Mouse (Mus musculus): ENCODE data around the gene Umodl1. TPM values are rescaled to one million over a fixed set of nuclear protein-coding genes. Genes with fewer than 3 reads are reported as not detected.
A peak's percentile ranks its signal among the peaks of the same experiment; 100 is the strongest.

Gene Umodl1
- total RNA-seq, 4 experiments from 2014 or later, result 0.20 to 0.57 (median 0.32) TPM

DNA sequence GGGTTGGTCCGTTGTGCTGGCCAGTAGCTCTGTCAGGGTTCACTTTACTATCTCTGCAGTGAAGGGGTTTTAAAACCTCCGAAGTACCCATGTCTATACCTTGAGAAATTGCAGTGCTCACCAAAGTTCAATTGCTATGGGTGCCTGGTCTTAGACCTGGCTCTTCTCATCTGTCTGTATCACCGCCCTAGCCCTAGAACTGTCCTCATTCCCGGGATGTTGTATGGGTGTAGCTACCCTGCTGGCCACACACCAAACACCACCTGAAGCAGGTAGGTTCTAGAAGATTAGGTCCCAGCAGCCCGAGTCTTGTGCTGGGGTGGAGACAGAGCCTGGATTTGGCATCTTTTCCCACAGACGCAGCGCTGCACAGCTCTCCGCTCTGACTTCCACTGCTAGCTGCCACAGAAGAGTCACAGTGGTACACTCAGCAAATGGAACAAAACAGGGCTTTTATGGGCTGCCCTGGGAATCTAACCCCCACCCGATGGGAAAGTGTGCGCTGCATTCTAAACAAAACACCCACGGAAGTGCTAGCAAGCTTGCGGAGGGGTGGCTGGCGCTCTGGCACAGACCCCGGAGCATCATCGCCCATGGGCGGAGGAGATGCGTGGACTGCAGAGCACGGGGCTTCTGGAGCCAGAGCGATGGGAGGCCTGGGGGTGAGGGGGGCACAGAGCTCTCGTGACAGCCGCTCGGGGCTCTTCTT lies 81.9 kb downstream of the Umodl1 start:
- peak; percentile 46 to 69 for DNase-seq (ENCODE audit: low spot score in 2 of 2)

DNA sequence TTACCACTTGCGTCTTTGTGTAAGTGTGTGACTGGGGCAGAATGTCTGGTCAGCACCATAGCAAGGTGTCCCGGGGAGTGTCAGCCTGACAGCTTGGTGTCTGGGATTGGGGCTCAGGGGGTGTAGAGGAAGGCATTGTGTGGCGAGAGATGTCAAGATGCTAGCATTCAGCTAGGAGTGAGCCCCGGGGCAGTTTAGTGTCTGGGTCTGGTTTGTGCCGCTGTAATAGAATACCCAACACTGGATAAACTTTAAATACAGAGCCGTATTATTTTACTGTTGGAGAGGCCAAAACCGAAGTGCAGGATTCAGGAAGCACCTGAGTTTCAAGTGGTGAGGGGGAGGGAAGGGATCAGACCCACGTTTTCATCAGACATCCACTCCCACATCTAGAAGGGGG lies 82.9 kb downstream of the Umodl1 start:
- no peak for DNase-seq (ENCODE audit: low spot score in 2 of 2)

- DNase-seq (ENCODE audit: low spot score in 2 of 2), result no peak
These were observed 83.9 kb downstream of the Umodl1 start for GRCm38 (mm10) chr17:31038381-31038780.

DNA sequence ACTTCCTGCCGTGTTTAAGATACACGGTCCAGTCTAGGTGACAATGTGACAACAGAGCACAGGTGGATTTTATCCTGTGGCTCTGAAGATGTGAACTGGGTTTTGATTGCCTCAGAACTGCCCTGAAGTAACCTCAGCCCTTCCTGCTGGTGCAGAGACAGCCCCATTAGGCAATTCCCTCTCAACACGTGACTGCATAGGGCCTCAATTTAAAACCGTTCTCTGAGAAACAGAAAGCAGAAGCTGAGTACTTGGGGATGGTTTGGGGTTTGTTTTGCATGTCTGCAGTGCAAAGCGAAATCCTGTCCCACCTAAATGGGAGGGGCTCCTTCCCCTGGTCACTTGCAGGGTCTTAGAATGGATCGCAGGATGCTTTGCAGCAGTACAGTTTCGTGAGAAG lies 85.2 kb downstream of the Umodl1 start:
- no peak for DNase-seq (ENCODE audit: low spot score in 2 of 2)

- no peak for DNase-seq (ENCODE audit: low spot score in 2 of 2)
These were observed 86.0 kb downstream of the Umodl1 start for GRCm38 (mm10) chr17:31040421-31040820.

DNA sequence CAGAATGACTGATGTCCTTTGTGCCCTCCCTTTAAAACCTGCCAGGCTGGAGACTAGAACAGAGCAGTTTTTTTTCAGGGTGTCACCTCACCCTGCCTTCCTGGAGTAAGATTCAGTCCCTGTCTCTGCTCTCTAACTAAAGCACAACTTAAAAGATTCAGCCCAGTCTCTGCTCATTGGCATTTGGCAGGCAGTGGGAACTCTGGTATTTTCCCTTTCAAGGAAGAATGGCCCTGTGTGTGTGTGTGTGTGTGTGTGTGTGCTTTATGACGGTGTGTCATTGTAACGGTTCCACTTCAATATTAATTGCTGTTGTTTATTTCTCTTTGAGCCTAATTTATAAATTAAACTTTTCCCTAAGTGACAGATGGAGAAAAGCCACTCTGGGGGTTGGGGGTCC lies 88.3 kb downstream of the Umodl1 start:
- no peak for DNase-seq (ENCODE audit: low spot score in 2 of 2)

DNA sequence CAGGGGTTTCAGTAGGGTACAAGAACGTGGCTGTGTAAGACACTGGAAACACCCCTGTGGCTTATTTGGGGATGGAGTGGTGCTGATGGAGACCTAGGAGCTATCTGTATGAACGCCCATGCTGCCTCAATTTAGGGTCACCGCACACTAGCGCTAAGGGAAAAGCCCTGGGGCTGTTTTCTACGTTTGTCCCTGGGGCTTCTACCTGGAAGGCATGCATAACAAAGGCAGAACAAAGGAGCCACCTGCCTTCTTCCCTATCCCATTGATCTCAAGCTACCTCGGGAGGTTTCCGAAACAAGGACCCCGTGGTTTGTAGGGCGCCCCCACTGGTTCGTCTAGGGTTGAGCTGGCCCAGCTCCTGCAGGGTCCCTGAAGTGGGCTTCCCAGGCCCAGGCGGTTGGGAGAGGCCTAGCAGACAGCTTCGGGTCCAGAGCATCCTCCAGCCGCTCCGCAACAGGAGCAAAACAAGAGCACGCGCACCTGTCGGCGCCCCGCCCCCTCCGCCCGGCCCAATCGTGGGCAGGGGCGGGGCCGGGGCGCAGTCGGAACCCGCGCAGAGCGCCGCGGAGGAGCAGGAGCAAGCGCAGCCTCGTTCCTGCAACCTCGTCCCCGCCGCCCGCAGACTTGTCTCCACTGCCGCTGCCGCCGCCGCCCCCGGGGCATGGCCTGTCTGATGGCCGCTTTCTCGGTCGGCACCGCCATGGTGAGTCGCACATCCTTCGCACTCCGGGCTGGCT lies 102.9 kb downstream of the Umodl1 start, which contains the start of gene Abcg1:
Gene Abcg1 (plus strand): TSS at position 525 of the 740 bp plus-strand sequence.
- DNase-seq (ENCODE audit: low spot score in 2 of 2), result peak; percentile 59 to 61

DNA sequence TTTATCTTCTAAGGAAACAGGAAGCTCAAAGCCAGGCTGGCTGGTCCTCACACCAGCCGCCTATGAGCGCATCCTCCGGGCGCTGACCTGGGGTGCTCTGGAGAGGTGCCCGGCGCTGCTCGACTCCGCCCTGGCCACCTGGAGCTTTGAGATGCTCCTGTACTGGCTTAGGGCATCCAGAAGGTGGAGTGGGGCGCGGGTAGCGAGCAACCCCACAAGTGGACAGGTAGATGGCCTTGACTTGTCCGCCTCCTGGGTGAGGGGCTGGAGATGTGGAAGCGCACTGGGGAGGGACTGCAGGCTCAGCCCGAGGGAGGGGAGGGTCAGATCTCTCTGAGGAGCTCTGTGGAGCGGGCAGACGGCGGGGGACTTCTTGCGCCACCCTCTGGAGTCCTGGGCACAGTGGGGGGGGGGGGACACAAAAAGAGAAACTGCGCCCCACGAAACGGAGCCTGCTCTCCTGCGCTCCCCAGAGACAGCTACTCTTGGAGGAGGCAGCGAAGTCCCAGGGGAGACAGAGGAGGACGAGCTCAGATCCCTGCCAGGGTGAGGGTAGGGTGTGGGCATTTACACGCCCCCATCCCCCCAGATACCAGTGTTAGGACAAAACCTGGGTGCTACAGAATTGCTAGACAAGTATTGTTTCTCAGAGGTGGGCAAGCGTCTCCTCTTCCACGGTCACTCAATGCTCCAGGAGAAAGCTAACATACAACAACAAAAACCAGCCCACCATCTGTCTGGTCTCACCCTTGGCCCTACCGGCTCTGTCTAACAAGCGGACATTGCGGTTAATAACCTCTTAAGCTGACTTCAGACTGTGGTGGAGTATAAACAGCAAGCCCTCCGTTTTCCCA lies 103.7 kb downstream of the Umodl1 start:
- peak in 1 of 2 experiments; percentile 56 for DNase-seq (ENCODE audit: low spot score in 2 of 2)

DNA sequence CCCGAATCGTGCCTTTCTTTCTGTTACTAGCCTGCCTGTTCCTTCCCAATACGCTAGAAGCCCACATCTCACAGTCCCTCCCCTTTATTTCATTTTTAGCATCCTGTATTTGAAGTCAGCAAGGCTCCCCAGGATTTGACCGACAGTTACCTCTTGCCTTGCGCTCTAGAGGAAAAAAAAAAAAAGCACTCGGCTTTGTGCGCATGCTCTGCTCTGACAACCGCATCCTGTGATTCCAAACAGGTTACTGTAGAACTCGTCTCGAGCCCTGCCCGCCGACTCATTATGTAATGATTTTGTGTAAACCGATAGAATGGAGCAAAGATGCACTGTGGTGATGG lies 104.3 kb downstream of the Umodl1 start:
- peak; percentile 63 to 84 for DNase-seq (ENCODE audit: low spot score in 2 of 2)

DNA sequence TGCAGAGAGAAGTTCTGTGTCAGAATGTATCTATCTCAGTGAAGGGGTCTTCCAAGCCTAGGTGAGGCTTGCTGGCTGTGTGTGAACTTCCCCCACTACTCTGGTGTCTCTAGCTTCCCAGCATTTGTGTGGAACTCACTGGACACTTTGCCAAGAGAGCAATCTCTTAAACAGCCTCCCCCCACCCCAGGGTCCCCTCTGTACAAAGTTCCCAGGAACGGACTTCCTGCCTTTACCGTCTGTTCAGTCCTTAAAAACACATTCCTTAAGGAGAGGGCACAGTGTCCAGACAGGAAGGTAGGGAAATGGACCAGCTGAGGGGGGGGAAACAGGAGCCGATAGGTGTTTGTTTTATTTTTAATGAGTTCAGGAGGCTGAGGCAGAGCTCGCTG lies 105.8 kb downstream of the Umodl1 start:
- DNase-seq (ENCODE audit: low spot score in 2 of 2), result no peak

Small RNA genes within 50 kb of the gene (microRNA-seq; reads per million reads assigned to microRNA genes)
- 0 reads per million in 2 experiments for gene Gm24026

Other genes starting within 250 kb of the Umodl1 start
- gene Glp1r, start 52.8 kb upstream of the Umodl1 start, total RNA-seq (2022), result 1 to 10 TPM in 3 of 4 experiments, under 1 TPM in 1; 0.94 to 3.1 (median 2.4) TPM
- gene Abcg1, start 103.0 kb downstream of the Umodl1 start, total RNA-seq (2022), result 10 to 100 TPM; 83.1 to 94.3 (median 83.4) TPM
- not detected for gene Tff3, start 175.0 kb downstream of the Umodl1 start, total RNA-seq (2022)
- gene Tff2, start 189.6 kb downstream of the Umodl1 start, total RNA-seq (2022), result not detected
- gene Tff1, start 210.6 kb downstream of the Umodl1 start, total RNA-seq (2022), result not detected
- gene Tmprss3, start 244.3 kb downstream of the Umodl1 start, total RNA-seq (2022), result under 1 TPM in 1 of 4 experiments, not detected in 3; 0.21 TPM